Mouse (Mus musculus) embryonic facial prominence, embryonic 10.5 days (tissue): ENCODE measurements around the gene Pdhb. TPM values are rescaled to one million over a fixed set of nuclear protein-coding genes. Genes with fewer than 3 reads are reported as not detected.
"Not testable (repeated sequence)": the region's sequence is repeated elsewhere in the genome, so short reads cannot be mapped to it uniquely, and the experiment has no call there.

Source experiments
- DNase-seq: peaks from one replicate; pipeline ENCODE4 v3.0.0-alpha.2; 2017; ENCODE audit warnings: low spot score
- H3K27ac ChIP-seq: fragments of 300-500 bp; sonication (generic); replicated peaks from 2 replicates; pipeline ENCODE4 v1.5.1; 2016; ENCODE audit warnings: mild to moderate bottlenecking
- H3K27me3 ChIP-seq: fragments of 300-500 bp; sonication (generic); replicated peaks from 2 replicates; pipeline ENCODE4 v1.6.1; 2016; ENCODE audit warnings: low read depth, mild to moderate bottlenecking; ENCODE audit not compliant: poor library complexity, severe bottlenecking
- H3K36me3 ChIP-seq: fragments of 300-500 bp; sonication (generic); replicated peaks from 2 replicates; pipeline ENCODE4 v1.6.1; 2016; ENCODE audit warnings: mild to moderate bottlenecking, moderate library complexity
- H3K4me1 ChIP-seq: fragments of 300-500 bp; sonication (generic); 2 replicates; pipeline ENCODE4 v1.6.1; 2016
- H3K4me3 ChIP-seq: fragments of 300-500 bp; sonication (generic); 2 replicates; pipeline ENCODE4 v1.5.1; 2016; ENCODE audit warnings: mild to moderate bottlenecking, moderate library complexity
- H3K9me3 ChIP-seq: fragments of 300-500 bp; sonication (generic); 2 replicates; pipeline ENCODE4 v1.6.1; 2016; ENCODE audit warnings: mild to moderate bottlenecking
- WGBS: fragments of 180-500 bp; shearing (Covaris S2); methylation state at CpG from one replicate; pipeline ENCODE4 v1.1.7; 2016; 5-methylcytosine and 5-hydroxymethylcytosine counted together
- polyA plus RNA-seq: library from polyadenylated mRNA; unstranded; fragments of >200 nt; fragmentation: Nextera tagmentation; extraction: Ambion mirVana; gene quantifications from 2 replicates; pipeline ENCODE4 v1.2.1, GENCODE M21; 2016

Gene Pdhb
- polyA plus RNA-seq, 1 experiment from 2014 or later = 214 TPM

DNA sequence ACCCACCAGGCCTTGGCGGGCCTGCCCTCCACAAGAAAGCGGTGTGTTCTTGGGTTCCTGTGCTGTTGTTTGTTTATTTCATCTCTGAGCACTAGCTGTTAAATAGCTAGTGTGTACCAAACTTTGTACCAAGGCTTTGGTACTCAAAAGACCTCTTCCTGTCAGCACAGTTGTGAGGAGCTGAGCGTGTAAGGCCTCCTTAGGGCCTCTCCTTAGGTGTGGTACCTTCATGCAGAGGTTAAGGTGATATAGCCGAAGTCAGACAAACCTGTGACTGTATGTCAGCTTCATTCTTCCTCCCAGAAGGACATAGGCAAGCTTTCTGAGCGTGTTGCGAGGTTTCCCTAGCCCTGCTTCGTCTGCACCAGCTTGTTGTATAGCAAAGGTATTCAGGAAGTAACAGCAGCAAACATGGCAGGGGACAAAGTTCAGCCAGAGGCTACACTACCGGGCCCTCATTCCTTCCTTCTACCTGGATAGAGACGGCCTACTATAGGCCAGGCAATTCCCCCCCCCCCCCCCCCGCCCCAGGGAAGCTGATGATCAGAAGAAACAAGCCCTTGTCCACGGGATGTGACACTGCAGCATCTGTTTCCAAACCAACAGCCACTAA, 26.1 kb downstream of the Pdhb start:
- no peaks in the 10 kb centered on the region for H3K9me3 ChIP-seq
- WGBS = 86% methylated on average over 11 of the region's 11 CpGs
- no peak overlapping the region for H3K27ac ChIP-seq
- no peak for DNase-seq
- no peaks in the 10 kb centered on the region for H3K4me1 ChIP-seq
- H3K36me3 ChIP-seq = peaks cover 22% of the 10 kb centered on the region
- no peak overlapping the region for H3K4me3 ChIP-seq
- H3K27me3 ChIP-seq = no peaks in the 10 kb centered on the region

DNA sequence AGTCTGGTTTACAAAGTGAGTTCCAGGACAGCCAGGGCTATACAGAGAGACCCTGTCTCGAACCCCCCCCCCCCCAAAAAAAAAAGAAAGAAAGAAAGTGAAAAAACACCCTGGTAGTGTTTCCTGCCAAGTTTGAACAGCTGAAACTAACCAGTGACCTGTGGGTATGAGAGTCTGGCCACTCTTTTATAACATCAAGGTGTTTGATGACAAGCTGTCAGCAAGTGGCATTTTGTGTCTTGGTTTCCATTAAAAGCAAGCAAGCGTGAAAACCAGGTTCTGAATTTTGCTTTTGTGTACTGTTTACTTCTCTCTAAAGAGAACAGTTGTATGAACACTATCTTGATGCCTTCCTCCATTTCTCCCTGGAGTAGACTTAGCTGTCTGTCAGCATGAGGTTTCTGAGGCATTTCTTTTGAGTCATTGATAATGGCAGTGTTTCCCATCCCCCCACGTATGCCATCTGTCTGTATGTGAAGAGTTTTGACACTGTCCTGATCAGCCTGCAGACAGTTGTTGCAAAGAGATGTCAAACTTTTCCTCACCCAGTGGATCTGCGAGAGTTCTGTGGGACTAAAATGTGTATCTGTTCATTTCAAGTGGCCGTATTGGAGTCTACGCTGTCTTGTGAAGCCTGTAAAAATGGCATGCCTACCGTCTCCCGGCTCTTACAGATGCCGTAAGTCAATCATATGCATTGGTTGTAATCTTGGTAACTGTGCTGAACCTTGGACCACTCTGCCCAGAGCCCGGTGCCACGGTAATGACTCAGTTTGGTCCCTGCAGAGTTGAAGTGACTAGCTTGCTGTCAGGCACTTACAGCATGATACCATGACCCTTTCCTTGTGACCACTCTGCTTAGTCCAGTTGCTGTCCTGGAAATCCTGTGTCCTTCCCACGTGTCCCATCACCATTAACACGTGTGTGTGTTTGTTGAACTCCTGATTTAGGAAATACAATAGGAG, 26.9 kb downstream of the Pdhb start:
- WGBS = 88% methylated on average over 13 of the region's 13 CpGs
- Histone ChIP-seq H3K27ac (no peak overlapping the region), H3K4me1 (no peaks in the 10 kb centered on the region), H3K4me3 (no peak overlapping the region), H3K36me3 (peaks cover 18% of the 10 kb centered on the region), H3K27me3 (no peaks in the 10 kb centered on the region), H3K9me3 (no peaks in the 10 kb centered on the region)
- DNase-seq = no peak

DNA sequence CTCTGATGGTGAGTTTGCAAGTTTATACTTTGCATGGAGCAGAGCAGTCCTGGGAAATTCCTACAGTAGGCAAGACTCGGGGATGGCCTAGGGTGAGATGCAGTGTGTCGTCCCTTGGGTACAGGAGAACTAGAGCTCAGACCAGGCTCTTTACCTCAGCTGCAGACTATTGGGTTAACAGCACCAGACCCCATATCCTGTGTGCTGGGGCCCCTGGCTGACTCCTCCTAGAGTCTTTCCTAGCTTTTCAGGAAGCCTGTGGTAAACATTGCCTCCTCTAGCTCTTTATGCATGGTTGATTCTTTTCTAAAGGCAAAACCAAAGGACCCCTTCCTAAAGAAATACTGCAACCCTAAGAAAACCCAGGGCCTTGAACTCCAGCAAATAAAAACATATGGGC, 31.7 kb downstream of the Pdhb start:
- Histone ChIP-seq H3K4me1 (peaks cover 7% of the 10 kb centered on the region; the same call in 1 of the 2 replicates), H3K4me3 (no peak overlapping the region), H3K27ac (no peak overlapping the region), H3K36me3 (peaks cover 11% of the 10 kb centered on the region), H3K9me3 (no peaks in the 10 kb centered on the region), H3K27me3 (no peaks in the 10 kb centered on the region)
- 83% methylated on average over 2 of the region's 2 CpGs for WGBS
- DNase-seq = no peak

DNA sequence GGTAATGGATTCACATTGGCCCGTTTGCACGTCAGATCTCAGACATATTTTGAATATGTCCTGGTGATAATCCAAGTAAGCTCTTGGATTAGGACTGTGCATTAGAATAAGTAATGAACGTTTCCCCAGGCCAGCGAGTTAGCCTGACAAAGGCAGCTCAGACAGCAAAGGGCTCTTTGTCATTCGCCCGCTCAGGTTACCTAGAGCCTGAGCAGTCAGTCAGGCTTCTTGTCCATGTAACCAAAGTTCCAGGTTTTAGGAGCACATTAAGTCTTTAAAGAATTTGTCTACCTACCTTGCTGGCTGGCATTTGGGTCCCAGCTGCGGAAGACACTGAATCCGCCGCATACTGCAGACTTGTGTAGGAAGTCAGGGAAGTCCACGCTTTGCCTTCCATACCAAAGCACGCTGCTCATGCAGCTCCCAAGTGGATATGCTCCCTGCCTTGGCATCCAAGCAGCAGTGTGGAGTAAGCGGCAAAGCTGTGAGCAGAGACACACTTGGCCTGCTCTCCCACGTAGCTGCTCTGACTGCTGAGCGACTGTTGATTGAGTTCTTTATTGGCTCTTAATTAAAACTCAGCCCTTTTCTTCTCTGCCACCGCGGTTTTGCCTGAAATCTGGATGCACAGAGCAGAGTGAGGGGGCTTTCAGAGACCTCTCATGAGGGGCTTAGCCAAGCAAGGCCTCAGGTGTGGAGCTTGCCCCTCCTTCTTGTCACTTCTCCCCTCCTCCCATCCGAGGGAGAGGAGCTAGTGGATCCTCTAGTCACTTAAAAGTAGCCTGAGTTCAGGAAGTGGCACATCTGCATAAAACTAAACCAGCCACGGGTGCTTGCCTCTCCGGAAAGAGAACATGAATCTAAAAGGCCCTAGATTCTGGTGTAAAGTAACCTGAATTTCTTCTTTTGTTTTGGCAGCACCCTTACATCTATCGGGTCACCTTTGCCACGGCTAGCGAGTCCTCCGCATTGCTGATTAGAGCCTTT, 32.8 kb downstream of the Pdhb start:
- DNase-seq = no peak
- no peaks in the 10 kb centered on the region for H3K27me3 ChIP-seq
- WGBS = 51% methylated on average over 23 of the region's 23 CpGs
- H3K27ac ChIP-seq = peak overlapping the region; percentile 35; the same call in 1 of the 2 replicates
- peaks cover 7% of the 10 kb centered on the region; the same call in 1 of the 2 replicates for H3K4me1 ChIP-seq
- peaks cover 7% of the 10 kb centered on the region for H3K36me3 ChIP-seq
- no peaks in the 10 kb centered on the region for H3K9me3 ChIP-seq
- no peak overlapping the region for H3K4me3 ChIP-seq

DNA sequence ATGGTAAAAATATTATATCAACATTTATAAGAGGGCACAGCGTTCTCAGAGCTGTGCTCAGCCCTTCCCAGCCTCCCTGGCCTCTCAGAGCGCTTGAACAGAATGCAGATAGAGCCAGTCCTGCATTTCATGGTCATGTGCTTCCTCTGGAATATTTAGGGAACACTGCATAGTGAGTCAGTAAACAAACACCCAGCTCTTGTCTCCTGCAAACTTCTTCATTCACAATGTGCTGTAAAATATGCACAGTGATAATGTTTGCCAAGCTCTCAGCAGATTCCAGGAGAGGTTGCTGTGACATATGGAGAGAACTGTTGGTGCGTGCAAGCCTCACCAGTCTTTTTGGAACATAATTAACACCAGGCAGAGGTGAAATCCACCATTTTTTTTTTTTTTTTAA, 37.7 kb downstream of the Pdhb start:
- no peak for DNase-seq
- 74% methylated on average over 3 of the region's 3 CpGs for WGBS
- no peak overlapping the region for H3K4me3 ChIP-seq
- no peaks in the 10 kb centered on the region for H3K36me3 ChIP-seq
- H3K4me1 ChIP-seq = peaks cover 3% of the 10 kb centered on the region; the same call in 1 of the 2 replicates
- no peaks in the 10 kb centered on the region for H3K9me3 ChIP-seq
- H3K27ac ChIP-seq = no peak overlapping the region
- no peaks in the 10 kb centered on the region for H3K27me3 ChIP-seq

DNA sequence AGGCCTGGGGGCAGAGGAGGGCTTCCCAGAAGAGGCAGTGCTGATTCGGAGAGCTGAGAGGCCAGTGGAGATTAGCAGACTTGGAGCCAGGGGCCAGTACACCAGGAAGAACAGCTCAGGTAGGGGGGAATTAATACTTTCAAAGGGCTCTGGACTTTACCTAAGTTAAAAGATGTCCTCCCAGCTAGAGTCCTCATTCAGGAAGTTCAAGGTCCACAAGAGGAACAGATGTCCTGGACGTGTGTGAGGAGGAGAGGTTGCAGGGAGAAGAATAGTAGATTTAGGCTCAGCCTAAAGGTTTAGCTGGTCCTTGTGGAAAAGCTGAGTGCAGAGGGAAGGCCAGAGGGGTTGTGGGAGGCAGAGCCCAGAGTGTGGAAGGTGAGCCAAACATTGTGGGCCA, 38.6 kb downstream of the Pdhb start:
- Histone ChIP-seq H3K36me3 (no peaks in the 10 kb centered on the region), H3K4me1 (no peaks in the 10 kb centered on the region), H3K9me3 (no peaks in the 10 kb centered on the region), H3K27me3 (no peaks in the 10 kb centered on the region), H3K4me3 (no peak overlapping the region), H3K27ac (no peak overlapping the region)
- 63% methylated on average over 2 of the region's 2 CpGs for WGBS
- no peak for DNase-seq

DNA sequence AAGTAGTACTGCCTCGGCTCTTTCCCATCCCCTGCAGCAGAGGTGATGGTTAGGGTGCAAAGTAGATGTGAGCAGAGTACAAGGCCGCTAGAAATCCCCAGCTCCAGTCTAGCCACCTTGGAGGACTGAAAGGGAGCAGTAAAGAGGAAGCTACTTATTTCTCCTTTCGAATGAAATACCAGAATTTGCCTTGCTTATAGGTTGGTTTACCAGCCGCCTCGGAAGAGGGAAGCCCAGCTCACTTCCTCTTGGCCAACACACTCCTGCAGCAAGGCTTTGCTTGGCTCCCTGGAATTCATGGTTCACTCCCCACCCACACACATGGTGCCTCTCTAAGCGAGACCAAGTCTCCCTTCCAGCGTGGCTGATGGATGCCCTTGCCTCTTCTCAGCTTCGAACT, 40.0 kb downstream of the Pdhb start:
- no peak overlapping the region for H3K27ac ChIP-seq
- WGBS = 84% methylated on average over 8 of the region's 8 CpGs

DNA sequence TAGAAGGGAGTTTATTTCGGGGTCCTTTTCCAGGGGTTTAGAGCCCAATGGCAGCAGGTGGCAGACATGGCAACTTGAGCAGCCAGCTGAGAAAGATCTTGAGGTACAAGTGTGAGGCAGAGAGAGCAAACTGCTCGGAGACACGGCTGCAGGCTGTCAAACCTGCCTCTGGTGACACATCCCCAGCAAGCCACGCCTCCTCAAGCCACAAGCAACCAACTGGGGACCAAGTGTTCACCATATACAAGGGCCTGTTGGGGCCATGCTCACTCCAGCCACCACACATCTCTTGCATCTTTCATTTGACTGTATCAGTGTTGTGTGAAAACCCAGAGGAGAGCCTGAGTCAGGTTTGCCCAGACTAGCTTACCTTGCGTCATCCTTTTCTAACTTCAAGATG, 44.9 kb downstream of the Pdhb start:
- 77% methylated on average over 5 of the region's 5 CpGs for WGBS
- no peaks in the 10 kb centered on the region for H3K4me1 ChIP-seq
- no peak for DNase-seq

More for the DNA sequence above, 40.0 kb downstream of the Pdhb start:
- Histone ChIP-seq H3K9me3 (no peaks in the 10 kb centered on the region), H3K4me3 (no peak overlapping the region), H3K4me1 (no peaks in the 10 kb centered on the region), H3K36me3 (no peaks in the 10 kb centered on the region), H3K27me3 (no peaks in the 10 kb centered on the region)
- DNase-seq = no peak

DNA sequence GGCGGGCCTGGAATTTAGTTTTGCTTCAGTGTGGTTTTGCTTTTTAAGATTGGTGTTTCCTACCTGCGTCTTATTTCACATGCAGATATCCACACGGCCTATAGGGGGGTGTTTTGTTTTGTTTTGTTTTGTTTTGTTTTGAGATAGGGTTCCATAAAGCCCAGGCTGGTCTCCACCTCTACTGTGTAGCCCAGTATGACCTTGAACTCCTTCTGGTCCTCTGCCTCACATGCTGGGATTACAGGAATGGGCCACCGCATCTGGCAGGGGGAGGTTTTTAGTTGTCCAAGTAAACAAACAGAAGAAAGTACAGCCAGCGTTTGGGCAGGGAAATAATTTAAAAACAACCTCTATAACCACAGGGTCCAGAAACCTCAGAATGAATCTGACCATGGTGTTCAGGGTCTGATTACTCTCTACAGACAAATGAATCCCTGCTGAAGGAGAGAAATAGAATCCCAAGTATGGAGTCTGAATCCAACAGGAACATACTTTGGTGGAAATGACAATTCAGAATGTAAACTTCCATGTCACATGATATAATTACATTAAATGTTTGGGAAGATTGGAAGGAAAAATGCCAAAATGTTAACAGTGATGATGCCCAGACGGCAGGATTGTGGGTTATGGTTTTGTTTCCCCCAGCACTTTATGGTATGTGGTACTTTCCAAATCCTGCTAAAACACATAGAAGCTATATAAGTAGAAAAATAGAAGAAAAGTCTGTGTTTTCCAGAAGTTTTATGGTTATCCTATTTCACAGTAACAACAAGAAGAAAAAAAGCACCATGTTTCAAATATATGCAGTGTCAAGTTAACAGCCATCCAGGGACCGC, 48.6 kb downstream of the Pdhb start:
- H3K36me3 ChIP-seq = peaks cover 9% of the 10 kb centered on the region
- no peak for DNase-seq
- no peak overlapping the region for H3K27ac ChIP-seq
- 83% methylated on average over 7 of the region's 7 CpGs for WGBS
- no peaks in the 10 kb centered on the region for H3K27me3 ChIP-seq
- H3K9me3 ChIP-seq = no peaks in the 10 kb centered on the region
- H3K4me3 ChIP-seq = no peak overlapping the region
- H3K4me1 ChIP-seq = no peaks in the 10 kb centered on the region

More for the DNA sequence above, 44.9 kb downstream of the Pdhb start:
- H3K36me3 ChIP-seq = peaks cover 9% of the 10 kb centered on the region
- H3K27ac ChIP-seq = no peak overlapping the region
- H3K4me3 ChIP-seq = no peak overlapping the region
- no peaks in the 10 kb centered on the region for H3K27me3 ChIP-seq
- no peaks in the 10 kb centered on the region for H3K9me3 ChIP-seq

DNA sequence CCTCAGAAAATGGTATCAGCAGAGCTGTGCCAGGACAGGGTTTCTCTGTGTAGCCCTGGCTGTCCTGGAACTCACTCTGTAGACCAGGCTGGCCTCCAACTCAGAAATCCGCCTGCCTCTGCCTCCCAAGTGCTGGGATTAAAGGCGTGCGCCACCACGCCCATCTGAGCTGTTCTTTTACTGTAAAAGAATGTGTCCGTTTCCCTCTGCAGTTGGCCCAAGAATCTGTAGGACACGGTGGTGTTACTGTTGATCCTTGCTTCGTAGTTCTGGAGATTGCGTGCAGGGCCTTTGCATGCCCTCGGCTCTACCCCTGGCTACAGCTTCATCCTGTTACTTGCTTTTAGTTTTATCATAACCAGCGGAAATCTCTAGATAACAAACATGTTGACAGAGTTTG, 49.2 kb downstream of the Pdhb start:
- H3K27ac ChIP-seq, H3K36me3 ChIP-seq, H3K9me3 ChIP-seq, H3K27me3 ChIP-seq, DNase-seq, H3K4me1 ChIP-seq, H3K4me3 ChIP-seq: not testable (repeated sequence)
- 96% methylated on average over 10 of the region's 10 CpGs for WGBS

DNA sequence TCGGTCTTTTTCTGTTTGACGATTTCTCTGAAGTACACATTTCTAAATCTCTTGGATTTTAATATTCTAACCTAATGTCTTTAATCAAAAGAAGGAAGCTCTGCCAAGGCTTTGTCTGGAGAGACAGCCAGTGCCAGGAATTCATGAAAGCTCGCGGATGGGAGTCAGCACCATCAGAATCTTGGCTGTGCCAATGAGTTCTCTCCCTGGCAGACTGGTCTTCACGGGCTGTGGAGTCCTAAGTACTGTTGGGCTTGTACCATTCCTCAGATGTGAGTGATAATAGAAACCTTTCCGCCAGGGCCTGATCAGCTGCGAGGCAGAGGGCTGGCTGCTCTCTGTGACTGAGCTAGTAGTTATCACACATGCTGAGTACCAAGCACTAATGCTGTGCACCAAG, 49.7 kb downstream of the Pdhb start:
- H3K4me3 ChIP-seq = no peak overlapping the region
- H3K36me3 ChIP-seq = peaks cover 9% of the 10 kb centered on the region
- H3K27ac ChIP-seq = no peak overlapping the region
- DNase-seq = no peak
- 91% methylated on average over 7 of the region's 7 CpGs for WGBS
- no peaks in the 10 kb centered on the region for H3K9me3 ChIP-seq
- no peaks in the 10 kb centered on the region for H3K4me1 ChIP-seq
- no peaks in the 10 kb centered on the region for H3K27me3 ChIP-seq
